Mouse (Mus musculus): ENCODE data around the gene Spint1.

Spint1 gene

DNA sequence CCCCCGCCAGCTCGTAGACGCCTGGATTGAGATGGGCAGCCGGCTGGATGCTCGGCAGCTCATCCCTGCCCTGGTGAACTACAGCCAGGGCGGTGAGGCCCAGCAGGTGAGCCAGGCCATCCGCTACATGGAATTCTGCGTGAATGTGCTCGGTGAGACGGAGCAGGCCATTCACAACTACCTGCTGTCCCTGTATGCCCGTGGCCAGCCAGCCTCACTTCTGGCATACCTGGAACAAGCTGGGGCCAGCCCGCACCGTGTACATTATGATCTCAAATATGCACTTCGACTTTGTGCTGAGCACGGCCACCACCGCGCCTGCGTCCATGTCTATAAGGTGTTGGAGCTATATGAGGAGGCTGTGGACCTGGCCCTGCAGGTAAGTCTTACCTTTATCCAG, 57.2 kb downstream of the Spint1 start:
- DNase-seq, result no peak

DNA sequence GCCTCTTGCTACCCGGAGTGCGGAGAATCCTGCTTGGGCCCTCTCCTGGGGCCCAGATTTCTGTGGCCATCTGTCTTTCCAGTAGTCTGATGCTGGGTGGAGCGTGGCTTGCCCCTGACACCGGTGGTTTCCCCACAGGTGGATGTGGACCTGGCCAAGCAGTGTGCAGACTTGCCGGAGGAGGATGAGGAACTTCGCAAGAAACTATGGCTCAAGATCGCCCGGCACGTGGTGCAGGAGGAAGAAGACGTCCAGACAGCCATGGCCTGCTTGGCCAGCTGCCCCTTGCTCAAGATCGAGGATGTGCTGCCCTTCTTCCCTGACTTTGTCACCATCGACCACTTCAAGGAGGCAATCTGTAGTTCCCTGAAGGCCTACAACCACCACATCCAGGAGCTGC, 59.6 kb downstream of the Spint1 start:
- no peak for DNase-seq

DNA sequence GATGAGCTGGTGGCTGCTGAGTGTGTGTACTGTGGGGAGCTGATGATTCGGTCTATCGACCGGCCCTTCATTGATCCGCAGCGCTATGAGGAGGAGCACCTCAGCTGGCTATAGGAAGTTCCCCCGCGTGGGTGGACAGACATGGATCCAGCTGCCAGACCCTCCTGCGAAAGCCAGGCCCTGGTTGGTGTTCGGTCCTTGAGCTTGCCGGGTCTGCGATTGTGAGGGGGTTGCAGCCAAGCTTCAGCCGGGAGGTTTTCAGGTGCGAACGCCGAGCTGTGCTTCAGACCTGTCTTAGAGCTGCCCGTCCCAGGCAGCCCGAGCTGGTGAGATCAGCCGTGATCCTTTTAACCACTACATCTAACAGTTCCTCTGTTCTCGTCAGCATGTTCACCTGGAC, 60.3 kb downstream of the Spint1 start:
- DNase-seq, result no peak

DNA sequence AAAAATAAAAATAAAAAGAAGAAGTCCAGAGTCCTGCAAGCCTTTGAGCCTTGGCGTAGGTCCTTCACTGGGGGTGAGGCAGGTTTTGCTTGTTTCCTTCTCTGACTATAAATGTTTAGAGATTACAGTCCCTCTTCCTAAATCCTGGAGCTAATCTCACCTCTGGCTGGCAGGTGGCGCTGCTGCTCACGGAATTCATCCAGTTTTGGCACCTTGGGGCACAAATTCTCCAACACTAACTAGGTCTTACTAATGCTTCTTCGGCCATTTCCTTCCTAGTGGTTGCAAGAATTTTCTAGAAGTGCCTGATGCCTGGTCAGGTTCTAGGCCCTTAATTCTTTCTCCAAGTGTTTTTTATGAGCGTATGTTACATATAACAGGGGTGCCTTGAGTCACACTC, 61.2 kb downstream of the Spint1 start:
- peak; percentile 67 for DNase-seq

DNA sequence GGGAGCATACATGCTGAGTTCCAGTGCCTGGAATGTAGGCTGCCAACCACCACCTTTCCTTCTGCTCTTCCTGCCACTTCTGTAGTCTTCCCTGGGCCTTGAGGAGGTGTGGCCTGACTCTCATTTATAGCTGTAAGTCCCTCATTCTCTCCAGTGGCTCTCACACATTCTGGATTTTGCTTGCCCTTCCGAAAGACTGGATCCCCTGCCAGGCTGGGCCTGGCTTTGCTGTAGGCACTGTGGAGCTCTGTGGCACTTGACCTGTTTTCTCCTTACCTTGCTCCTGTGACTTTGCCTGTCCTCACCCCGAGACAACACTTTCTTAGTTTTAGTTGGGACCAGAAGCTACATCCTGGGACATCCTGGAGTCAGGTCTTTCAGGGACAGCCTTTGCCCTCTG, 61.7 kb downstream of the Spint1 start:
- no peak for DNase-seq
